Mouse (Mus musculus): ENCODE results near the gene Prl3a1.

Gene Prl3a1

GRCm38 (mm10) chr13:27259136-27259535 is at the start of gene Prl3a1:
Prl3a1 (plus strand) TSS chr13:27259436.
- DNase-seq (ENCODE audit: low read depth, low spot score): no peak

- DNase-seq (ENCODE audit: low read depth, low spot score): no peak
Observed at GRCm38 (mm10) chr13:27241547-27241946, 17.7 kb upstream of the Prl3a1 start, which contains the start of gene Prl3b1. Prl3b1 (plus strand) TSS chr13:27241847.

- DNase-seq (ENCODE audit: low read depth, low spot score): no peak
Observed at GRCm38 (mm10) chr13:27312334-27313225, 53.3 kb downstream of the Prl3a1 start, which contains the start of gene Prl6a1. Prl6a1 (plus strand) TSS chr13:27312627.

Measured in CD4-positive helper T cell, adult 2 months (primary cell).